Comparison of ENCODE assay signal across 29 mouse cellular contexts in the genomic region with DNA sequence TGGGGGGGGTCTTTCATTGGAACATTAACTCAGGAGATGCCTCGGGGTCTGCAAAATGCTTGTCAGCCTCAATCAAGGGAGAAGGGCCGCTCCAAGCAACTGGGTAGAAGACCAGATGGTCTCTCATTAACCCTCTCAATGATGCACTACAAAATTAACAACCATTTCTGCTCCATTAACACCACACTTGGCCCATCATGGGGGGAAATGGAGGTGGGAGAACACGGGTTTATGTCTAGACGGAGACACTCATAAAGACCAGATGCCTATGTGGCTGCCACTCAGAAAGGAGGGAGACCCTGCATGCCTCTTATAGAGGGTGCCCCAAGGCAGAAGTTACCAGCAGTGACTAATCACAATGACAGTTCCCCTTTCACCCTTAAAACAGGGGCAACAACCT.
A peak's percentile ranks its signal among the peaks of the same experiment; 100 is the strongest.
DNase-seq lines count a peak whose midpoint lies in the region; ATAC-seq and TF ChIP-seq lines count a peak whose summit lies in the region.
"Had no signal": no experiment of that assay in that cellular context is flagged by ENCODE, and none has a peak within 500 bp of the region (broad histone marks: within the 10 kb centered on the region; RNA-seq: fewer than 3 reads in every experiment).

No protein-coding gene starts in this region.

- TF ChIP-seq CTCF in MEL (IDR thresholded peaks at IDR 0.05 in 2 of 3, conservative IDR thresholded peaks at IDR 0.05 in 1 of 3; ENCODE audit: control insufficient read depth in 1 of 3, insufficient read depth in 1 of 3, low read depth in 2 of 3, low read length in 3 of 3, poor library complexity in 1 of 3, severe bottlenecking in 1 of 3): no peak

- H3K4me3 ChIP-seq in hindbrain, embryonic 14.5 days (replicated peaks; ENCODE audit: low read length): no peak overlapping the region
- H3K4me3 ChIP-seq in hindbrain, embryonic 12.5 days: no peak overlapping the region
- no peak overlapping the region for H3K4me3 ChIP-seq in MEL (ENCODE audit: control insufficient read depth in 1 of 2, insufficient read depth in 1 of 2, low read depth in 2 of 2, low read length in 2 of 2)
- H3K4me3 ChIP-seq in neural tube, embryonic 14.5 days (ENCODE audit: low read depth, low read length): no peak overlapping the region
- H3K4me3 ChIP-seq: embryonic facial prominence, embryonic 12.5 days; kidney, embryonic 15.5 days; limb, embryonic 12.5 days; liver, embryonic 15.5 days; midbrain, embryonic 10.5 days; myocyte; stomach, embryonic 15.5 days had no signal

- no peaks in the 10 kb centered on the region for H3K79me2 ChIP-seq in MEL (ENCODE audit: control insufficient read depth, insufficient read depth, low read length, poor library complexity)

- intact Hi-C loops in left cerebral cortex, postnatal 14 days (cut with DNase I): no loop called here

- no peaks in the 10 kb centered on the region; the same call in 1 of the 2 replicates for H3K36me3 ChIP-seq in hindbrain, embryonic 14.5 days (replicated peaks; ENCODE audit: control insufficient read depth, insufficient read depth)
- no peaks in the 10 kb centered on the region for H3K36me3 ChIP-seq in hindbrain, embryonic 12.5 days
- no peaks in the 10 kb centered on the region for H3K36me3 ChIP-seq in MEL (ENCODE audit: control insufficient read depth in 1 of 2, insufficient read depth in 2 of 2, low read length in 2 of 2)
- H3K36me3 ChIP-seq in neural tube, embryonic 14.5 days (ENCODE audit: control insufficient read depth, insufficient read depth, low read length): no peaks in the 10 kb centered on the region
- H3K36me3 ChIP-seq: embryonic facial prominence, embryonic 12.5 days; G1E; liver, embryonic 15.5 days; stomach, embryonic 15.5 days had no signal

- no peak overlapping the region for H3K4me2 ChIP-seq in hindbrain, embryonic 14.5 days (replicated peaks)
- H3K4me2 ChIP-seq in hindbrain, embryonic 12.5 days (replicated peaks): no peak overlapping the region
- H3K4me2 ChIP-seq in neural tube, embryonic 14.5 days (ENCODE audit: low read depth, low read length): no peak overlapping the region
- H3K4me2 ChIP-seq: embryonic facial prominence, embryonic 12.5 days; heart, embryonic 11.5 days; kidney, embryonic 15.5 days; limb, embryonic 12.5 days; liver, embryonic 15.5 days; lung, embryonic 14.5 days; stomach, embryonic 15.5 days had no signal

- H3K9me3 ChIP-seq in hindbrain, embryonic 14.5 days (ENCODE audit: control insufficient read depth, low read length): no peaks in the 10 kb centered on the region
- H3K9me3 ChIP-seq in hindbrain, embryonic 12.5 days (replicated peaks): no peaks in the 10 kb centered on the region
- no peaks in the 10 kb centered on the region for H3K9me3 ChIP-seq in MEL (replicated peaks; ENCODE audit: insufficient read depth, low read length)
- H3K9me3 ChIP-seq in neural tube, embryonic 14.5 days (ENCODE audit: control insufficient read depth, low read length): no peaks in the 10 kb centered on the region
- H3K9me3 ChIP-seq: embryonic facial prominence, embryonic 12.5 days; G1E; kidney, embryonic 15.5 days; limb, embryonic 12.5 days; liver, embryonic 15.5 days; midbrain, embryonic 10.5 days; stomach, embryonic 15.5 days had no signal

- DNase-seq in hindbrain, embryonic 14.5 days (ENCODE audit: low spot score): no peak
- DNase-seq in MEL (ENCODE audit: low read depth, low spot score): peak; percentile 16
- no peak for DNase-seq in left cerebral cortex, postnatal 14 days (ENCODE audit: low spot score in 2 of 2)
- no peak for DNase-seq in embryo, embryonic 11 days
- no peak for DNase-seq in spleen, postnatal 14 days (ENCODE audit: low spot score in 2 of 2)
- DNase-seq: adrenal gland, postnatal 14 days; cerebellum, adult 18-20 months; gastrocnemius, postnatal 25 days; heart, adult 18-20 months; heart, postnatal 36 days; kidney, postnatal 25 days; lung, embryonic 14.5 days; lung, postnatal 14 days; right cerebral cortex, postnatal 4 days had no signal

- WGBS in hindbrain, embryonic 14.5 days: 74% methylated on average over 4 of the region's 4 CpGs
- 66% methylated on average over 4 of the region's 4 CpGs for WGBS in hindbrain, embryonic 12.5 days
- 34% methylated on average over 4 of the region's 4 CpGs for WGBS in neural tube, embryonic 14.5 days

- no peak overlapping the region for H3K27ac ChIP-seq in hindbrain, embryonic 14.5 days
- H3K27ac ChIP-seq in hindbrain, embryonic 12.5 days: no peak overlapping the region
- H3K27ac ChIP-seq in MEL (ENCODE audit: control insufficient read depth, low read depth, low read length): no peak overlapping the region
- no peak overlapping the region for H3K27ac ChIP-seq in neural tube, embryonic 14.5 days (ENCODE audit: low read depth, low read length)
- H3K27ac ChIP-seq: embryonic facial prominence, embryonic 12.5 days; kidney, embryonic 15.5 days; limb, embryonic 12.5 days; liver, embryonic 15.5 days; midbrain, embryonic 10.5 days; stomach, embryonic 15.5 days had no signal

- ATAC-seq in hindbrain, embryonic 14.5 days (ENCODE audit: low FRiP score): peak; percentile 51; the same call in 1 of the 2 replicates
- ATAC-seq in hindbrain, embryonic 12.5 days (ENCODE audit: low FRiP score): no peak
- ATAC-seq in common myeloid progenitor, adult 5-6 weeks (replicated peaks; ENCODE audit: low read depth, poor library complexity, severe bottlenecking): 0 out of 2 replicates have a peak, but pooled peaks have one; percentile 47
- ATAC-seq in neural tube, embryonic 14.5 days (ENCODE audit: low read depth): 0 out of 2 replicates have a peak, but pooled peaks have one; percentile 31
- ATAC-seq: forebrain, embryonic 14.5 days; intestine, postnatal 0 days; midbrain, embryonic 16.5 days had no signal

- no peak for TF ChIP-seq EP300 in MEL (IDR thresholded peaks at IDR 0.05; ENCODE audit: low read depth in 1 of 2, low read length in 2 of 2)

- no peak for TF ChIP-seq RAD21 in MEL (IDR thresholded peaks at IDR 0.05; ENCODE audit: low read depth, low read length)

- H3K27me3 ChIP-seq in hindbrain, embryonic 14.5 days (ENCODE audit: control insufficient read depth, insufficient read depth, low read length): no peaks in the 10 kb centered on the region
- no peaks in the 10 kb centered on the region for H3K27me3 ChIP-seq in hindbrain, embryonic 12.5 days
- H3K27me3 ChIP-seq in MEL (ENCODE audit: control insufficient read depth in 1 of 2, insufficient read depth in 2 of 2, low read length in 2 of 2): peaks cover 14 to 31% of the 10 kb centered on the region in 2 experiments
- H3K27me3 ChIP-seq in neural tube, embryonic 14.5 days (ENCODE audit: control insufficient read depth, insufficient read depth, low read length): no peaks in the 10 kb centered on the region
- H3K27me3 ChIP-seq: embryonic facial prominence, embryonic 12.5 days; kidney, embryonic 15.5 days; limb, embryonic 12.5 days; liver, embryonic 15.5 days; stomach, embryonic 15.5 days had no signal

- no peak overlapping the region for H3K9ac ChIP-seq in hindbrain, embryonic 14.5 days
- H3K9ac ChIP-seq in hindbrain, embryonic 12.5 days: no peak overlapping the region
- H3K9ac ChIP-seq in MEL (ENCODE audit: control insufficient read depth, low read depth, low read length, poor library complexity, severe bottlenecking): no peak overlapping the region
- no peak overlapping the region for H3K9ac ChIP-seq in neural tube, embryonic 14.5 days (replicated peaks; ENCODE audit: low read depth, low read length)
- H3K9ac ChIP-seq: embryonic facial prominence, embryonic 12.5 days; kidney, embryonic 15.5 days; limb, embryonic 12.5 days; liver, embryonic 15.5 days; lung, embryonic 14.5 days; stomach, embryonic 15.5 days had no signal

- TF ChIP-seq POLR2A in MEL (IDR thresholded peaks at IDR 0.05; ENCODE audit: control insufficient read depth in 1 of 2, insufficient read depth in 1 of 2, low read depth in 1 of 2, low read length in 2 of 2, poor library complexity in 1 of 2): no peak

- H3K4me1 ChIP-seq in hindbrain, embryonic 14.5 days (replicated peaks; ENCODE audit: control insufficient read depth, insufficient read depth, low read length): no peaks in the 10 kb centered on the region; the same call in 1 of the 2 replicates
- peaks cover 12% of the 10 kb centered on the region for H3K4me1 ChIP-seq in hindbrain, embryonic 12.5 days
- no peaks in the 10 kb centered on the region for H3K4me1 ChIP-seq in MEL (ENCODE audit: control insufficient read depth in 1 of 2, insufficient read depth in 2 of 2, low read length in 2 of 2)
- no peaks in the 10 kb centered on the region for H3K4me1 ChIP-seq in neural tube, embryonic 14.5 days (ENCODE audit: control insufficient read depth, insufficient read depth, low read length)
- H3K4me1 ChIP-seq: liver, embryonic 15.5 days had no signal

TF ChIP-seq in MEL, 35 proteins besides CTCF, POLR2A, EP300 and RAD21:
- no peak for TF ChIP-seq TAL1 (IDR thresholded peaks at IDR 0.05; ENCODE audit: low read length)
- no peak for TF ChIP-seq MAZ (IDR thresholded peaks at IDR 0.05; ENCODE audit: low read depth, low read length)
- no peak for TF ChIP-seq NELFE (IDR thresholded peaks at IDR 0.05; ENCODE audit: low read depth, low read length)
- TF ChIP-seq ELF1 (IDR thresholded peaks at IDR 0.05; ENCODE audit: low read depth, low read length): no peak
- no peak for TF ChIP-seq ZC3H11A (IDR thresholded peaks at IDR 0.05; ENCODE audit: low read depth, low read length)
- no peak for TF ChIP-seq CHD1 (IDR thresholded peaks at IDR 0.05; ENCODE audit: low read depth, low read length)
- TF ChIP-seq USF2 (IDR thresholded peaks at IDR 0.05; ENCODE audit: borderline replicate concordance in 1 of 2, insufficient read depth in 1 of 2, low read depth in 1 of 2, low read length in 2 of 2): no peak
- no peak for TF ChIP-seq GABPA (IDR thresholded peaks at IDR 0.05; ENCODE audit: low read depth, low read length)
- TF ChIP-seq JUND (IDR thresholded peaks at IDR 0.05; ENCODE audit: low read depth, low read length): no peak
- TF ChIP-seq HCFC1 (IDR thresholded peaks at IDR 0.05; ENCODE audit: low read depth, low read length): no peak
- TF ChIP-seq NRF1 (IDR thresholded peaks at IDR 0.05; ENCODE audit: insufficient read depth, low read depth, low read length, poor library complexity, severe bottlenecking): no peak
- no peak for TF ChIP-seq ZMIZ1 (IDR thresholded peaks at IDR 0.05; ENCODE audit: low read depth, low read length)
- no peak for TF ChIP-seq UBTF (IDR thresholded peaks at IDR 0.05; ENCODE audit: borderline replicate concordance, insufficient read depth, low read depth, low read length)
- TF ChIP-seq BHLHE40 (IDR thresholded peaks at IDR 0.05; ENCODE audit: borderline replicate concordance, low read depth, low read length): no peak
- no peak for TF ChIP-seq USF1 (IDR thresholded peaks at IDR 0.05; ENCODE audit: low read depth, low read length)
- no peak for TF ChIP-seq GATA1 (IDR thresholded peaks at IDR 0.05; ENCODE audit: low read depth, low read length)
- no peak for TF ChIP-seq TBP (IDR thresholded peaks at IDR 0.05; ENCODE audit: low read depth, low read length)
- TF ChIP-seq ZNF384 (IDR thresholded peaks at IDR 0.05; ENCODE audit: low read depth, low read length): no peak
- no peak for TF ChIP-seq SIN3A (IDR thresholded peaks at IDR 0.05; ENCODE audit: low read length)
TF ChIP-seq in MEL: peak in this region for 0.
